Mouse (Mus musculus): Measurements from ENCODE around the gene Gal3st1. TPM values are rescaled to one million over a fixed set of nuclear protein-coding genes. Genes with fewer than 3 reads are reported as not detected.
A peak's percentile ranks its signal among the peaks of the same experiment; 100 is the strongest.
"Not testable (repeated sequence)": the region's sequence is repeated elsewhere in the genome, so short reads cannot be mapped to it uniquely, and the experiment has no call there.

Gal3st1 gene
- polyA plus RNA-seq, 1 experiment from 2014 or later, result 0.55 TPM

GRCm38 (mm10) chr11:3989748-3990147 is 6.3 kb downstream of the Gal3st1 start:
- Histone ChIP-seq H3K36me3 (replicated peaks) (no peaks in the 10 kb centered on the region), H3K27me3 (replicated peaks; ENCODE audit: low read depth, poor library complexity, severe bottlenecking) (0 out of 2 replicates have a peak, but pooled peaks cover 3% of the 10 kb centered on the region), H3K4me3 (no peak overlapping the region), H3K27ac (replicated peaks) (no peak overlapping the region), H3K9me3 (no peaks in the 10 kb centered on the region), H3K4me1 (peaks cover 2% of the 10 kb centered on the region)
- DNase-seq (ENCODE audit: low spot score), result no peak
- WGBS, result 53% methylated on average over 3 of the region's 3 CpGs

- Histone ChIP-seq H3K36me3 (replicated peaks) (no peaks in the 10 kb centered on the region), H3K9me3 (no peaks in the 10 kb centered on the region), H3K4me1 (peaks cover 4% of the 10 kb centered on the region), H3K4me3 (no peak overlapping the region), H3K27me3 (replicated peaks; ENCODE audit: low read depth, poor library complexity, severe bottlenecking) (peaks cover 18% of the 10 kb centered on the region), H3K27ac (replicated peaks) (no peak overlapping the region)
- DNase-seq (ENCODE audit: low spot score), result no peak
- 75% methylated on average over 6 of the region's 6 CpGs for WGBS
Observed at GRCm38 (mm10) chr11:3993132-3993531, 9.7 kb downstream of the Gal3st1 start.

- Histone ChIP-seq H3K9me3 (no peaks in the 10 kb centered on the region), H3K4me3 (no peak overlapping the region)
- WGBS, result 86% methylated on average over 6 of the region's 6 CpGs
Observed at GRCm38 (mm10) chr11:3993914-3994313, 10.5 kb downstream of the Gal3st1 start.

GRCm38 (mm10) chr11:3995511-3995910 is 12.1 kb downstream of the Gal3st1 start:
- no peaks in the 10 kb centered on the region for H3K36me3 ChIP-seq (replicated peaks)

More at GRCm38 (mm10) chr11:3993914-3994313, 10.5 kb downstream of the Gal3st1 start:
- peaks cover 11% of the 10 kb centered on the region for H3K4me1 ChIP-seq
- peaks cover 26% of the 10 kb centered on the region for H3K27me3 ChIP-seq (replicated peaks; ENCODE audit: low read depth, poor library complexity, severe bottlenecking)
- H3K27ac ChIP-seq (replicated peaks), result no peak overlapping the region
- H3K36me3 ChIP-seq (replicated peaks), result no peaks in the 10 kb centered on the region
- DNase-seq (ENCODE audit: low spot score), result no peak

GRCm38 (mm10) chr11:3996840-3997239 is 13.4 kb downstream of the Gal3st1 start:
- WGBS, result 87% methylated on average over 3 of the region's 3 CpGs
- peaks cover 11% of the 10 kb centered on the region for H3K4me1 ChIP-seq
- H3K36me3 ChIP-seq (replicated peaks), result no peaks in the 10 kb centered on the region
- no peaks in the 10 kb centered on the region for H3K9me3 ChIP-seq
- H3K4me3 ChIP-seq, result no peak overlapping the region
- H3K27me3 ChIP-seq (replicated peaks; ENCODE audit: low read depth, poor library complexity, severe bottlenecking), result peaks cover 47% of the 10 kb centered on the region
- no peak for DNase-seq (ENCODE audit: low spot score)
- H3K27ac ChIP-seq (replicated peaks), result no peak overlapping the region

More at GRCm38 (mm10) chr11:3995511-3995910, 12.1 kb downstream of the Gal3st1 start:
- Histone ChIP-seq H3K9me3 (no peaks in the 10 kb centered on the region), H3K4me1 (peaks cover 11% of the 10 kb centered on the region), H3K27me3 (replicated peaks; ENCODE audit: low read depth, poor library complexity, severe bottlenecking) (peaks cover 42% of the 10 kb centered on the region), H3K4me3 (no peak overlapping the region), H3K27ac (replicated peaks) (no peak overlapping the region)
- no peak for DNase-seq (ENCODE audit: low spot score)
- 82% methylated on average over 5 of the region's 5 CpGs for WGBS

- Histone ChIP-seq H3K27me3 (replicated peaks; ENCODE audit: low read depth, poor library complexity, severe bottlenecking) (peaks cover 47% of the 10 kb centered on the region), H3K27ac (replicated peaks) (no peak overlapping the region; the same call in 1 of the 2 replicates), H3K4me1 (peaks cover 11% of the 10 kb centered on the region), H3K36me3 (replicated peaks) (no peaks in the 10 kb centered on the region), H3K4me3 (peak overlapping the region; percentile 51), H3K9me3 (no peaks in the 10 kb centered on the region)
- DNase-seq (ENCODE audit: low spot score), result peak; percentile 50
- WGBS, result 7% methylated on average over 66 of the region's 66 CpGs
Observed at GRCm38 (mm10) chr11:3997978-3998720, 14.7 kb downstream of the Gal3st1 start.

- 71% methylated on average over 5 of the region's 5 CpGs for WGBS
- peaks cover 47% of the 10 kb centered on the region for H3K27me3 ChIP-seq (replicated peaks; ENCODE audit: low read depth, poor library complexity, severe bottlenecking)
- no peak overlapping the region for H3K27ac ChIP-seq (replicated peaks)
- peaks cover 11% of the 10 kb centered on the region for H3K4me1 ChIP-seq
- DNase-seq (ENCODE audit: low spot score), result no peak
- no peaks in the 10 kb centered on the region for H3K9me3 ChIP-seq
- H3K4me3 ChIP-seq, result no peak overlapping the region
- no peaks in the 10 kb centered on the region for H3K36me3 ChIP-seq (replicated peaks)
Observed at GRCm38 (mm10) chr11:3999547-3999946, 16.1 kb downstream of the Gal3st1 start.

GRCm38 (mm10) chr11:4001603-4002002 is 18.2 kb downstream of the Gal3st1 start:
- H3K4me1 ChIP-seq, result peaks cover 11% of the 10 kb centered on the region
- 12% methylated on average over 5 of the region's 5 CpGs for WGBS
- no peak overlapping the region for H3K27ac ChIP-seq (replicated peaks)
- no peak overlapping the region for H3K4me3 ChIP-seq
- no peaks in the 10 kb centered on the region for H3K36me3 ChIP-seq (replicated peaks)
- no peaks in the 10 kb centered on the region for H3K9me3 ChIP-seq
- DNase-seq (ENCODE audit: low spot score), result peak; percentile 76
- H3K27me3 ChIP-seq (replicated peaks; ENCODE audit: low read depth, poor library complexity, severe bottlenecking), result peaks cover 44% of the 10 kb centered on the region

GRCm38 (mm10) chr11:4005220-4005805 is 21.9 kb downstream of the Gal3st1 start:
- Histone ChIP-seq H3K4me3 (no peak overlapping the region), H3K4me1 (no peaks in the 10 kb centered on the region), H3K27me3 (replicated peaks; ENCODE audit: low read depth, poor library complexity, severe bottlenecking) (peaks cover 7% of the 10 kb centered on the region), H3K27ac (replicated peaks) (no peak overlapping the region), H3K36me3 (replicated peaks) (no peaks in the 10 kb centered on the region), H3K9me3 (no peaks in the 10 kb centered on the region)
- WGBS, result 67% methylated on average over 5 of the region's 5 CpGs
- no peak for DNase-seq (ENCODE audit: low spot score)

- Histone ChIP-seq H3K27ac (replicated peaks) (no peak overlapping the region), H3K27me3 (replicated peaks; ENCODE audit: low read depth, poor library complexity, severe bottlenecking) (no peaks in the 10 kb centered on the region), H3K4me1 (no peaks in the 10 kb centered on the region), H3K36me3 (replicated peaks) (no peaks in the 10 kb centered on the region), H3K4me3 (no peak overlapping the region), H3K9me3 (no peaks in the 10 kb centered on the region)
- 86% methylated on average over 3 of the region's 3 CpGs for WGBS
- no peak for DNase-seq (ENCODE audit: low spot score)
Observed at GRCm38 (mm10) chr11:4006462-4006861, 23.0 kb downstream of the Gal3st1 start.

GRCm38 (mm10) chr11:4012616-4013015 is 29.2 kb downstream of the Gal3st1 start:
- DNase-seq (ENCODE audit: low spot score), result no peak
- H3K27ac ChIP-seq (replicated peaks), result no peak overlapping the region
- no peaks in the 10 kb centered on the region for H3K27me3 ChIP-seq (replicated peaks; ENCODE audit: low read depth, poor library complexity, severe bottlenecking)
- H3K9me3 ChIP-seq, result peaks cover 5% of the 10 kb centered on the region
- no peaks in the 10 kb centered on the region for H3K4me1 ChIP-seq
- H3K4me3 ChIP-seq, result no peak overlapping the region
- 63% methylated on average over 1 of the region's 1 CpGs for WGBS
- no peaks in the 10 kb centered on the region for H3K36me3 ChIP-seq (replicated peaks)

GRCm38 (mm10) chr11:4015796-4016195 is 32.4 kb downstream of the Gal3st1 start:
- not testable (repeated sequence) for H3K9me3 ChIP-seq; H3K27ac ChIP-seq (replicated peaks); H3K4me1 ChIP-seq; H3K4me3 ChIP-seq; H3K27me3 ChIP-seq (replicated peaks; ENCODE audit: low read depth, poor library complexity, severe bottlenecking); H3K36me3 ChIP-seq (replicated peaks); DNase-seq (ENCODE audit: low spot score)
- 86% methylated on average over 14 of the region's 14 CpGs for WGBS

- not testable (repeated sequence) for H3K36me3 ChIP-seq (replicated peaks); DNase-seq (ENCODE audit: low spot score); H3K27ac ChIP-seq (replicated peaks); H3K9me3 ChIP-seq; H3K4me3 ChIP-seq; H3K27me3 ChIP-seq (replicated peaks; ENCODE audit: low read depth, poor library complexity, severe bottlenecking); H3K4me1 ChIP-seq
- 91% methylated on average over 13 of the region's 13 CpGs for WGBS
Observed at GRCm38 (mm10) chr11:4022111-4022510, 38.7 kb downstream of the Gal3st1 start.
